Mouse (Mus musculus) liver, adult 2 months (tissue): Measurements from ENCODE around the gene Ctdsp2.

Experiments used
- CTCF ChIP-seq: fragments of 200-500 bp; IDR thresholded peaks from 2 replicates; pipeline ENCODE4 v1.5.1; 2011; ENCODE audit warnings: low read depth, low read length, control low read depth
- POLR2A ChIP-seq: fragments of 200-500 bp; IDR thresholded peaks from 2 replicates; pipeline ENCODE4 v1.6.1; 2011; ENCODE audit warnings: low read length, control low read depth; ENCODE audit not compliant: insufficient read depth; ENCODE audit errors: extremely low read depth

DNA sequence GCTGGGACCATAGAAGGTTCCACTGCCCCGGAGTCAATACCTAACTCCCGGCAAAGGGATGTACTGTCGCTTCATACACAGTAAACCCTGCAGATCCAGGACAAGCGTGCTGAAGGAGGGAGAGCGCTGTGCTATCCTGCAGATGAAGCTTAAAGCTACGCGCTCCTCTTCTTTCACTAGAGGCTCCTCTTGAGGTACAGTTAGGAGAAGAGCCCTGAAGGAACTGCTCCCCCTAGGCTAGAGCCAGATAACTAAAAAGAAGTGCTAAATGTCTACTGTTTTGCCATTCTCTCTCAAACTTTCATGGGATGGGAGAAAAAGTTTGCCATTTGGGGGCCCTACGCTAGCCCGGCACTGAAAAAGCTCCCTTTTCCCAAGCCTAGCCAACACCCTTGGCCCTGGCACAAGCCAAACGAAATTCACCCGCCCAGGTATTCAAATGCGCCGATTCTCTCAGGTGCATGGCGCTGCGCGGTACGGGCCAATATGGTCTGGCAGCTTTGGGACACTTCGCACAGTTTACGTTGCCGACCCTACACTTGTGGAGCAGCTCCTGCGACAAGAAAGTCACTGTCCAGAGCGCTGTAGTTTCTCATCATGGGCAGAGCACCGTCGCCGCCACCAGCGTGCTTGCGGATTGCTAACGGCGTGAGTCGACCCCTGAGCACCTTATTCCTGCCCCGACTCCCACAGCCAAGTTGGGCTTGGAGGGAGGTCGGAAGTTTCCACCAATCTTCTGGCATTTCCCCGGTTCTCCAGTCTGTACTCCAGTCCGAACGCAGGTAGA is 70.3 kb downstream of the Ctdsp2 start:
- TF ChIP-seq CTCF (no peak), POLR2A (no peak)
